Mouse (Mus musculus): ENCODE measurements at regions not wholly inside any gene's neighbourhood (a gene's known extent, or its start where the extent isn't known, plus 50 kb on each side); places are given as distances from the start of the nearest gene placed in this dataset.
A peak's percentile ranks its signal among the peaks of the same experiment; 100 is the strongest.
"Not testable (repeated sequence)": the region's sequence is repeated elsewhere in the genome, so short reads cannot be mapped to it uniquely, and the experiment has no call there.

DNA sequence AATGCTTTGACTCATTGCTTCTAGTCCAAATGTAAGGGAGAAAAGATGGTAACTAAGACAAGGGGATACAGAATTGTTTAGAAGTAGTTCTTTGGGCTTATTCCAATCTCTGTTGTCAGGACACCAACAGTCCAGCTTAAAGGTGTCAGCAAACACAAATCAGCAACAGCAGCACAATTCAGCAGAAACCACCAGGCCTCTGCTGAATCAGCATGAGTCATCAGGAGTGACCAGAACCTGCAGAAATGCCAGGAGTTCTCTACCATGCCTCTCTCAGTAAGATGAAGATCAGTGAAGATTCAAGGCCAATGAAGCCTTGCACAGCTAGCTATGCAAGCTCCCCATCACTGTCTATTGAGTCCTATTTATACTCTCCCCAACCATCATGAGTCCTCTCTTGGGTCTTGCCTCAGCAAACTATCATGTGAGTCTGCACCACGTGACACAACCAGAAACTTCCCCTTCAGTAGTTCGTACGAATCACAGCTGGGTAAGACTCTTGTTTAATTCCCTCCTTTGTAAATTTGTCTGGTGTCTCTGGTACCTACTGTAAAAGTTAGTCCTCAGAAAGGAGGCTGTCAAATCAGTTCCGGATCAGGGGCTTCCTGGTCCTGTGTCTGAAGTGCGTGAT, 110.7 kb upstream of the Ptgfr start:
- Histone ChIP-seq H3K36me3 (ENCODE audit: control insufficient read depth, insufficient read depth, low read length) (no peaks in the 10 kb centered on the region), H3K27ac (ENCODE audit: low read depth, low read length) (no peak overlapping the region), H3K9me3 (ENCODE audit: control insufficient read depth, low read length) (no peaks in the 10 kb centered on the region), H3K4me3 (ENCODE audit: low read depth, low read length) (no peak overlapping the region), H3K9ac (ENCODE audit: low read depth, low read length) (no peak overlapping the region), H3K4me2 (replicated peaks; ENCODE audit: low read depth, low read length) (no peak overlapping the region), H3K27me3 (ENCODE audit: control insufficient read depth, insufficient read depth, low read length) (no peaks in the 10 kb centered on the region), H3K4me1 (replicated peaks; ENCODE audit: control insufficient read depth, insufficient read depth, low read length) (no peaks in the 10 kb centered on the region)
- ATAC-seq (ENCODE audit: low FRiP score) (no peak), DNase-seq (ENCODE audit: low spot score) (no peak)
- 92% methylated on average over 5 of the region's 5 CpGs for WGBS

DNA sequence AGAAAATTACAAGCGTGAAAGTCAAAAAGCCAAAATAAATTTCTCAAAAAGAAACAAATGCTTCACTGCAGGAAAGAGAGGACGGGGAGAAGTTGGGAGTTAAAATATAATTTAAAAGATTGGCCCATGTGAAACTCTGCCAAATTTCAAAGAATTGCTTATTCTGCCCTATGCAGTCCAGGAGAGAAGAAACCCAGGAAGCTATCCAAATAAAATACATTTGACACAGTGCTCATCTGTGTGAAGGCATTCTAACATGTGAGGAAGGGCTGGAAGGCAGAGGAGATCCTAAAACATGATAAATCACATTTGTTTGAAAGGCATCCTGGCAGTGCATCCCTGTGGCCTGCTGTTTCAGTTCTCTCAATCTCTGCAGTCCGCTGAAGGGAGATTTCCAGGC, 108.5 kb upstream of the Ptgfr start:
- WGBS, result 82% methylated on average over 3 of the region's 3 CpGs
- no peaks in the 10 kb centered on the region for H3K36me3 ChIP-seq (ENCODE audit: control insufficient read depth, insufficient read depth, low read length)
- H3K4me1 ChIP-seq (replicated peaks; ENCODE audit: control insufficient read depth, insufficient read depth, low read length), result no peaks in the 10 kb centered on the region
- ATAC-seq (ENCODE audit: low FRiP score) (no peak), DNase-seq (ENCODE audit: low spot score) (no peak)
- no peak overlapping the region for H3K4me3 ChIP-seq (ENCODE audit: low read depth, low read length)
- no peak overlapping the region for H3K4me2 ChIP-seq (replicated peaks; ENCODE audit: low read depth, low read length)
- H3K9me3 ChIP-seq (ENCODE audit: control insufficient read depth, low read length), result no peaks in the 10 kb centered on the region
- no peaks in the 10 kb centered on the region for H3K27me3 ChIP-seq (ENCODE audit: control insufficient read depth, insufficient read depth, low read length)
- no peak overlapping the region for H3K9ac ChIP-seq (ENCODE audit: low read depth, low read length)
- H3K27ac ChIP-seq (ENCODE audit: low read depth, low read length), result no peak overlapping the region

DNA sequence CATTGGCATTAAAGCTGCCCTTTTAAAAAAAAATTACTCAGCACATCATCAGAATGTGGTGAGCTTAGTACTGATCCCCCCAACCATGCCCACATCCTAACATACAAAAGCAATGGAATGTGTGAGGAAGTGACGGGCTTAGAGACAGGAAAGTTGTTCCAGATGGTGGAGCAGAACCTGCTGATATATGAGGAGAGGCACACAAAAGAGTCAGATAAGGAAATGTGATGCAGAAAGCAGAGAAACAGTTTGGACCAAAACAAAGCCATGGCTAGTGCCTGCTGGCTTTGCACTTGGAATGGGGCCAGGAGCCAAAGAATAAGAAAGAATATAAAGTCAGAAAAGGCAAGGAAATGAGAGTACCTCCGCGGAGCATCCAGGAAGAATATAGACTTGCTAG, 106.1 kb upstream of the Ptgfr start:
- Histone ChIP-seq H3K27me3 (ENCODE audit: control insufficient read depth, insufficient read depth, low read length) (no peaks in the 10 kb centered on the region), H3K27ac (ENCODE audit: low read depth, low read length) (no peak overlapping the region), H3K36me3 (ENCODE audit: control insufficient read depth, insufficient read depth, low read length) (no peaks in the 10 kb centered on the region), H3K4me1 (replicated peaks; ENCODE audit: control insufficient read depth, insufficient read depth, low read length) (no peaks in the 10 kb centered on the region), H3K9ac (ENCODE audit: low read depth, low read length) (no peak overlapping the region), H3K4me2 (replicated peaks; ENCODE audit: low read depth, low read length) (no peak overlapping the region), H3K9me3 (ENCODE audit: control insufficient read depth, low read length) (no peaks in the 10 kb centered on the region), H3K4me3 (ENCODE audit: low read depth, low read length) (no peak overlapping the region)
- ATAC-seq (ENCODE audit: low FRiP score) (no peak), DNase-seq (ENCODE audit: low spot score) (peak; percentile 2)
- WGBS, result 79% methylated on average over 3 of the region's 3 CpGs

DNA sequence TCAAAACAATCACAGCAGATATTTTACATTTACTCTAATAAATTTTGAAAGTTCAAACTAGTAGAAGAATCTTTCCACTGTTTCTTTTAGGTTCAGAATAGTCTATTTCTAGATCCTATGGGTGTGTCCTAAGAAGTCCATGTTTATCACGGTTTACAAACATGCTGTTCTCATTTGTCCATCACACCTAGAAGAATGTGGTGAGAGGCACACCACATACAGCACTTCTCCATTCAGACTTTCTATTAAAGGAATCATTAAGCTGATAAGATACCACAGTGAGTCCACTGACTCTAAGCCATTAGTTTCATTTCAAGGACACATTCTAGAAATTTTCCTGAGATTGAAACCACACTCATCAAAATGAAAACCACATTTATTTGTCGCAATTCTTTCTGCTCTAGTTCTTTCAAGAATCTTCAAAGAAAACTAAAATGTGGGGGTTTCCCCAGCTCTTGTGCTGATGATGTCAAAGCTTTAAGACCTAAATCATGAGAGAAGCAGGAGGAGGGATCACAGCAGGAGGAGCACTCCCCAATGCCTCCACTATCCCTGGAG, 101.1 kb upstream of the Ptgfr start:
- Histone ChIP-seq H3K27ac (ENCODE audit: low read depth, low read length) (no peak overlapping the region), H3K27me3 (ENCODE audit: control insufficient read depth, insufficient read depth, low read length) (no peaks in the 10 kb centered on the region), H3K4me3 (ENCODE audit: low read depth, low read length) (no peak overlapping the region), H3K4me2 (replicated peaks; ENCODE audit: low read depth, low read length) (no peak overlapping the region), H3K9me3 (ENCODE audit: control insufficient read depth, low read length) (no peaks in the 10 kb centered on the region), H3K4me1 (replicated peaks; ENCODE audit: control insufficient read depth, insufficient read depth, low read length) (no peaks in the 10 kb centered on the region), H3K9ac (ENCODE audit: low read depth, low read length) (no peak overlapping the region), H3K36me3 (ENCODE audit: control insufficient read depth, insufficient read depth, low read length) (no peaks in the 10 kb centered on the region)
- no peak for ATAC-seq (ENCODE audit: low FRiP score)
- no peak for DNase-seq (ENCODE audit: low spot score)
- 84% methylated on average over 2 of the region's 2 CpGs for WGBS

DNA sequence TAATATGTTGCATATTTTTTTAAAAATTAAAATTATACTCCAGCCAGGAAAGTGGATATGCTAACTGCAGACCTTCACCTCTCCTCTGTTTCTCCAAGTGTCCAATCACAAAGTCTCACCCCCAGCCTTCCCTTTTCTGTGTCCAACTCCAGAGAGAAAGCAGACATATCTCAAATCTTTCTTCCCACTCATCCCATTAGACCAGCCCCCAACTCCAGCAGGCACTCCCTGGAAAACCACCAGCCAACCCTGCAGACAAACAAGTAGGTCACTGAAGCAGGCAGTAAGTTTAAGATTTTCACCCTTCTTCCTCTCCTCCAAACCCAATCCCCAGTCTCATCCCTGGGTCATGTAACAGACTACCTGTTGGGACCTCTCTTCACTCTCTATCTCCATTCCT, 94.2 kb upstream of the Ptgfr start:
- Histone ChIP-seq H3K9me3 (ENCODE audit: control insufficient read depth, low read length) (no peaks in the 10 kb centered on the region), H3K9ac (ENCODE audit: low read depth, low read length) (no peak overlapping the region), H3K4me2 (replicated peaks; ENCODE audit: low read depth, low read length) (no peak overlapping the region), H3K4me3 (ENCODE audit: low read depth, low read length) (no peak overlapping the region), H3K4me1 (replicated peaks; ENCODE audit: control insufficient read depth, insufficient read depth, low read length) (no peaks in the 10 kb centered on the region), H3K27me3 (ENCODE audit: control insufficient read depth, insufficient read depth, low read length) (no peaks in the 10 kb centered on the region), H3K36me3 (ENCODE audit: control insufficient read depth, insufficient read depth, low read length) (no peaks in the 10 kb centered on the region), H3K27ac (ENCODE audit: low read depth, low read length) (no peak overlapping the region)
- ATAC-seq (ENCODE audit: low FRiP score) (no peak), DNase-seq (ENCODE audit: low spot score) (no peak)

DNA sequence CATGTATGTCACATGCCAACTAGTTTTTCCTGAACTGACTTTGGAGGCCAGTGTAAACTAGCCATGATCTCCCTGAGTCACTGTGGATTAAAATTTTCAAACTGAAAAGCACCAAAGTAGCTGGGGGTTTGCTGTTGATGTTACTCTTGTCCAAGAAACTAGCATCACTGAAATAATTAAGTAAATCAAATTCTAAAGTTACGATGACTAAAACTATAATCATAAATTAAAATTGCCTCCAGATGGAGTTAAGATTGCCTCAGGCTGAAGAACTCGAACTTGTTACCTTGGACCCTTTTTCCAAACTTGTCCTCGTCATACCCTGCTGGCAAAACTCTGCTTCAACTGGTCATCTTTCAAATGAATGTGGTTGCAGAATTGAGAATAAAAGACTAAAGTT, 93.7 kb upstream of the Ptgfr start:
- ATAC-seq (ENCODE audit: low FRiP score), result no peak
- Histone ChIP-seq H3K9ac (ENCODE audit: low read depth, low read length) (no peak overlapping the region), H3K4me1 (replicated peaks; ENCODE audit: control insufficient read depth, insufficient read depth, low read length) (no peaks in the 10 kb centered on the region), H3K36me3 (ENCODE audit: control insufficient read depth, insufficient read depth, low read length) (no peaks in the 10 kb centered on the region), H3K9me3 (ENCODE audit: control insufficient read depth, low read length) (no peaks in the 10 kb centered on the region), H3K27ac (ENCODE audit: low read depth, low read length) (no peak overlapping the region), H3K4me3 (ENCODE audit: low read depth, low read length) (no peak overlapping the region), H3K4me2 (replicated peaks; ENCODE audit: low read depth, low read length) (no peak overlapping the region), H3K27me3 (ENCODE audit: control insufficient read depth, insufficient read depth, low read length) (no peaks in the 10 kb centered on the region)
- WGBS, result 82% methylated on average over 3 of the region's 3 CpGs
- DNase-seq (ENCODE audit: low spot score), result no peak

DNA sequence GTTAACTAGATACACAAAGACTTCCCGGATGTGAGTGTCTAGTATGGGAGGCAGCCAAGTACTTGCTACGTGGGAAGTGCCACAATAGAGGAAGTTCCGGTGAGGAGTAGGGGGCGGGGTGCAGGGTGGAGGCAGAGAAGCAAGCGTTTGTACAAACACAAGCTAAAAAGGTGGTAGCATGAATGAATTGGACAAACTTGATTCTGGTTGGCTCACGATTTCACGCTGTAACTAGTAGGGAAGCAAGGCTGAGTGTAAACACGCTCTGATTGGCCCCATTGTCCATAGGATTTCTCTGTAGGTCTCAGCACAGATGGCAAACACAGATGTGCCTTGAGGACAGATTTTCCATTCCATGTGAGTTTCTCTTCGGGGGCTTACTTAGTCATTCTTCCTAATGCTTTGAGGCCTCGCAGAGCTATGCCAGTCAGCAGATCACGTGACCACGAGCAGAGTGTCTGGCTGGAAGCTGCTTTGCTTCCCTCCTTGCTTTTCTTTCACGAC, 76.6 kb upstream of the Ptgfr start:
- Histone ChIP-seq H3K4me3 (ENCODE audit: low read depth, low read length) (no peak overlapping the region), H3K27me3 (ENCODE audit: control insufficient read depth, insufficient read depth, low read length) (no peaks in the 10 kb centered on the region), H3K4me2 (replicated peaks; ENCODE audit: low read depth, low read length) (no peak overlapping the region), H3K9ac (ENCODE audit: low read depth, low read length) (no peak overlapping the region), H3K27ac (ENCODE audit: low read depth, low read length) (no peak overlapping the region), H3K9me3 (ENCODE audit: control insufficient read depth, low read length) (no peaks in the 10 kb centered on the region), H3K36me3 (ENCODE audit: control insufficient read depth, insufficient read depth, low read length) (no peaks in the 10 kb centered on the region), H3K4me1 (replicated peaks; ENCODE audit: control insufficient read depth, insufficient read depth, low read length) (no peaks in the 10 kb centered on the region)
- DNase-seq (ENCODE audit: low spot score), result peak; percentile 27
- 63% methylated on average over 13 of the region's 13 CpGs for WGBS
- ATAC-seq (ENCODE audit: low FRiP score), result peak; percentile 79

DNA sequence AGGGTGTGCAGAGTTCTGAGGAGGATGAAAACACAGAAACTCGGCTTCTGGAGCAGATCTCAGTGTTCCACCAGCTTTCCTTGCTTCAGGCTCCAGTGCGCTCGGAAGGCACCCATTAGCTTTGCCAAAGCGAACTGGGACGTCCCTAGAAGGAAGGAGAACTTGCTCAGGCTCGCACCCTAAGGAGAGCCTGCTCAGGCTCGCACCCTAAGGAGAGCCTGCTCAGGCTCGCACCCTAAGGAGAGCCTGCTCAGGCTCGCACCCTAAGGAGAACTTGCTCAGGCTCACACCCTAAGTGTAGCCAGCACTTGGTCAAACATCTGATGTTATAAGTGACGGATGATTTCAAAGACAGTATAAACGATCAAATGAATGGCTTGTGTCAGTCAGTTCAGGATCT, 74.9 kb upstream of the Ptgfr start:
- 86% methylated on average over 11 of the region's 11 CpGs for WGBS
- not testable (repeated sequence) for H3K27me3 ChIP-seq (ENCODE audit: control insufficient read depth, insufficient read depth, low read length)

DNA sequence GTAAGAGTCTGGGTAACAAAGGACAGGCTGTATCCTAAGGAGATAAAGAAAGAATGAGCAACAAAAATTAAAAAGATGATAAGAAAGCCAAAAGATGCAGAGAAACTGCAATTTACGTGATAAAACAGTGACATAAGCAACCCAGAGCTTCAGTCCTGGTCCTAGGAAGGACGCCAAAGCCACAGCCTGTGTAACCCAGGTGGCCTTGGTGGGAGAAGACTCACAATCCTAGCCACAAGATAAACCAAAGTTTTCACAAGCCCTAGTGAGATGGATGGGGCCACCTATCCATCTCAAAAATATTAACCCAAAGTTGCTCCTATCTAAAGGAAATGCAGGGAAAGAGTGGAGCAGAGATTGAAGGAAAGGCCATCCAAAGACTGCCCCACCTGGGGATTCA, 73.4 kb upstream of the Ptgfr start:
- 85% methylated on average over 2 of the region's 2 CpGs for WGBS
- no peak for ATAC-seq (ENCODE audit: low FRiP score)
- H3K9me3 ChIP-seq (ENCODE audit: control insufficient read depth, low read length), result no peaks in the 10 kb centered on the region

More for the DNA sequence above, 74.9 kb upstream of the Ptgfr start:
- not testable (repeated sequence) for H3K4me1 ChIP-seq (replicated peaks; ENCODE audit: control insufficient read depth, insufficient read depth, low read length); H3K4me3 ChIP-seq (ENCODE audit: low read depth, low read length); ATAC-seq (ENCODE audit: low FRiP score); H3K9me3 ChIP-seq (ENCODE audit: control insufficient read depth, low read length); DNase-seq (ENCODE audit: low spot score); H3K4me2 ChIP-seq (replicated peaks; ENCODE audit: low read depth, low read length); H3K9ac ChIP-seq (ENCODE audit: low read depth, low read length); H3K27ac ChIP-seq (ENCODE audit: low read depth, low read length); H3K36me3 ChIP-seq (ENCODE audit: control insufficient read depth, insufficient read depth, low read length)

More for the DNA sequence above, 73.4 kb upstream of the Ptgfr start:
- Histone ChIP-seq H3K27me3 (ENCODE audit: control insufficient read depth, insufficient read depth, low read length) (no peaks in the 10 kb centered on the region), H3K4me3 (ENCODE audit: low read depth, low read length) (no peak overlapping the region), H3K4me2 (replicated peaks; ENCODE audit: low read depth, low read length) (no peak overlapping the region), H3K4me1 (replicated peaks; ENCODE audit: control insufficient read depth, insufficient read depth, low read length) (no peaks in the 10 kb centered on the region), H3K27ac (ENCODE audit: low read depth, low read length) (no peak overlapping the region), H3K36me3 (ENCODE audit: control insufficient read depth, insufficient read depth, low read length) (no peaks in the 10 kb centered on the region), H3K9ac (ENCODE audit: low read depth, low read length) (no peak overlapping the region)
- no peak for DNase-seq (ENCODE audit: low spot score)
